Mouse (Mus musculus) liver, adult 2 months (tissue): ENCODE measurements around the gene Trpm1.

Experiments used
- CTCF ChIP-seq: fragments of 200-500 bp; IDR thresholded peaks from 2 replicates; pipeline ENCODE4 v1.5.1; 2011; ENCODE audit warnings: low read depth, low read length, control low read depth
- POLR2A ChIP-seq: fragments of 200-500 bp; IDR thresholded peaks from 2 replicates; pipeline ENCODE4 v1.6.1; 2011; ENCODE audit warnings: low read length, control low read depth; ENCODE audit not compliant: insufficient read depth; ENCODE audit errors: extremely low read depth

GRCm38 (mm10) chr7:64291722-64292121 is 138.1 kb downstream of the Trpm1 start:
- TF ChIP-seq CTCF (no peak), POLR2A (no peak)
